Mouse (Mus musculus) neural tube, embryonic 15.5 days (tissue): ENCODE results near the gene Zfpl1. TPM values are rescaled to one million over a fixed set of nuclear protein-coding genes. Genes with fewer than 3 reads are reported as not detected.

Experiments used
- ATAC-seq: fragments of 200-750 bp; cut with Nextera tagmentation; 2 replicates; pipeline ENCODE4 v1.8.0; 2017; ENCODE audit warnings: mild to moderate bottlenecking, moderate TSS enrichment, moderate library complexity; ENCODE audit not compliant: low FRiP score
- H3K27ac ChIP-seq: fragments of 300-500 bp; sonication (generic); replicated peaks from 2 replicates; pipeline ENCODE4 v1.5.1; 2015; ENCODE audit warnings: mild to moderate bottlenecking, inconsistent platforms
- H3K27me3 ChIP-seq: fragments of 300-500 bp; sonication (generic); replicated peaks from 2 replicates; pipeline ENCODE4 v1.6.1; 2015; ENCODE audit warnings: inconsistent platforms
- H3K36me3 ChIP-seq: fragments of 300-500 bp; sonication (generic); 2 replicates; pipeline ENCODE4 v1.6.1; 2015; ENCODE audit warnings: inconsistent platforms
- H3K4me1 ChIP-seq: fragments of 300-500 bp; sonication (generic); 2 replicates; pipeline ENCODE4 v1.6.1; 2015; ENCODE audit warnings: inconsistent platforms
- H3K4me2 ChIP-seq: fragments of 300-500 bp; sonication (generic); 2 replicates; pipeline ENCODE4 v1.6.1; 2015; ENCODE audit warnings: inconsistent platforms, mild to moderate bottlenecking, moderate library complexity
- H3K4me3 ChIP-seq: fragments of 300-500 bp; sonication (generic); replicated peaks from 2 replicates; pipeline ENCODE4 v1.5.1; 2015; ENCODE audit warnings: mild to moderate bottlenecking, inconsistent platforms
- H3K9ac ChIP-seq: fragments of 300-500 bp; sonication (generic); replicated peaks from 2 replicates; pipeline ENCODE4 v1.6.1; 2015; ENCODE audit warnings: mild to moderate bottlenecking, inconsistent platforms
- H3K9me3 ChIP-seq: fragments of 300-500 bp; sonication (generic); replicated peaks from 2 replicates; pipeline ENCODE4 v1.6.1; 2016; ENCODE audit warnings: inconsistent platforms
- WGBS: fragments of 180-500 bp; shearing (Covaris S2); methylation state at CpG from one replicate; pipeline ENCODE4 v1.1.7; 2015; ENCODE audit warnings: mixed read lengths; 5-methylcytosine and 5-hydroxymethylcytosine counted together
- polyA plus RNA-seq: library from polyadenylated mRNA; unstranded; fragments of >200 nt; fragmentation: Nextera tagmentation; extraction: Ambion mirVana; gene quantifications from 2 replicates; pipeline ENCODE4 v1.2.1, GENCODE M21; 2015

Gene Zfpl1
- polyA plus RNA-seq, 1 experiment from 2014 or later: 78.4 TPM

GRCm38 (mm10) chr19:6088841-6089240, 4.1 kb upstream of the Zfpl1 start:
- Histone ChIP-seq H3K9me3 (no peaks in the 10 kb centered on the region), H3K9ac (no peak overlapping the region), H3K4me1 (peaks cover 15% of the 10 kb centered on the region), H3K27me3 (no peaks in the 10 kb centered on the region), H3K4me2 (no peak overlapping the region), H3K36me3 (0 out of 2 replicates have a peak, but pooled peaks cover 3% of the 10 kb centered on the region), H3K4me3 (no peak overlapping the region), H3K27ac (no peak overlapping the region)
- WGBS: 94% methylated on average over 13 of the region's 13 CpGs
- ATAC-seq: no peak

DNA sequence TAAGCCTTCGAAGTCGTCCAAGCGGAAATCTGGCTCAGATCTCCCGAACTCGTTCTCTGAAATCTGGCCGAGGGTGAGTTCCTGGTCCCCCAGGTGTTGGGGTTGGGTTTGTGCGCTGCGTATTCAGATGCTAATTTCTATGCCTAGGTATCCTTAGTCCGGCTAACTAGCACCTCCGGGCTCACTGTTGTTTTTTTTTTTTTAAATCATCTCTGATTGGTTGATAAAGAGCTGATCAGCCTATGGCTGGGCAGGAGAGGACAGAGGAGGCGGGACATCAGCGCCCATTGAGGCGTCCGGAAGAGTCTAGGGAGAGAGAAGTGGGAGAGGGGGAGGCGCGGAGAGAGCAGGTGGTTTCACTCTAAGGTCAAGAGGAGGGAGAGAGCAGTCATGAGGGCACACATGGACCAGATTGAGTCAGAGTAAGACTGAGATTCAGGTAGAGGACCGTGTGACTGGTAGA, 692 bp upstream of the Zfpl1 start:
- Histone ChIP-seq H3K27ac (no peak overlapping the region), H3K4me2 (peak overlapping the region; percentile 94), H3K9me3 (no peaks in the 10 kb centered on the region), H3K9ac (no peak overlapping the region), H3K27me3 (no peaks in the 10 kb centered on the region), H3K4me3 (peak overlapping the region; percentile 67), H3K36me3 (peaks cover 26% of the 10 kb centered on the region), H3K4me1 (peaks cover 30% of the 10 kb centered on the region)
- under 1% methylated on average over 17 of the region's 17 CpGs for WGBS
- ATAC-seq: peak; percentile 36; the same call in 1 of the 2 replicates

DNA sequence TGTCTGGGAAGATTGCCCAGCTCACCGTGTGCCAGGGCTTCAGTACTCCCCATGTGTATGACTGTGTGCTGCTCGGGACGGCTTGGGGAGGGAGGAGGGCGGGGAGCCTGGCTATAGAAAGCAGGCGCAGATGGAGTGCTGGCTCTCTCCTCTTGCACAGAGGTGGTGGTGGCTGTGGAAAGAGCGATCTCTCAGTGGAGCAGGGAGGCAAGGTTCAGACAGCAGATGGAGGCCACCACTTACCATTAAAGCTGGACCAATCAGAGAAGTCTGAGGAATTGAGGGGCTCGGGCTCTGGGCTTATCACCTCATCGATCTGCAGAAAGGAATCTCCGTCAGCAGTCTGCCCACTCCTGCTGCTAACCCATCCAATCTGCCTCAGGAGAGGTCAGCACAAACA, 2.6 kb downstream of the Zfpl1 start, which contains the start of gene Gm28374:
TSS of gene Gm28374 (minus strand) at position 101 of the 400 bp plus-strand sequence.
- no peak within 1 kb of the TSS for H3K4me3 ChIP-seq
- H3K27ac ChIP-seq: no peak within 1 kb of the TSS
- H3K4me2 ChIP-seq: no peak within 1 kb of the TSS
- WGBS: 92% methylated on average over 9 of the region's 9 CpGs
- peaks cover 35% of the 10 kb centered on the region for H3K36me3 ChIP-seq
- H3K4me1 ChIP-seq: peaks cover 37% of the 10 kb centered on the region
- no peaks in the 10 kb centered on the region for H3K27me3 ChIP-seq
- H3K9me3 ChIP-seq: no peaks in the 10 kb centered on the region
- ATAC-seq: no peak
- no peak within 1 kb of the TSS for H3K9ac ChIP-seq

- 94% methylated on average over 12 of the region's 12 CpGs for WGBS
- ATAC-seq: no peak
- Histone ChIP-seq H3K27ac (no peak within 1 kb of the TSS), H3K9me3 (no peaks in the 10 kb centered on the region), H3K4me3 (no peak within 1 kb of the TSS), H3K27me3 (no peaks in the 10 kb centered on the region), H3K4me2 (no peak within 1 kb of the TSS), H3K36me3 (peaks cover 35% of the 10 kb centered on the region), H3K9ac (no peak within 1 kb of the TSS), H3K4me1 (peaks cover 45% of the 10 kb centered on the region)
Measured at GRCm38 (mm10) chr19:6079983-6080480, 4.7 kb downstream of the Zfpl1 start, which contains the start of gene Tmem262. Gene Tmem262 (plus strand): TSS chr19:6080033.

GRCm38 (mm10) chr19:6076564-6077393, 8.0 kb downstream of the Zfpl1 start, which contains the start of gene Vps51:
Gene Vps51 (minus strand): TSS chr19:6077231.
- 2% methylated on average over 33 of the region's 33 CpGs for WGBS
- Histone ChIP-seq H3K4me1 (peaks cover 27% of the 10 kb centered on the region), H3K9me3 (no peaks in the 10 kb centered on the region), H3K9ac (peak within 1 kb of the TSS; percentile 63), H3K36me3 (peaks cover 24% of the 10 kb centered on the region), H3K27me3 (no peaks in the 10 kb centered on the region), H3K4me2 (peak within 1 kb of the TSS; percentile 91), H3K27ac (peak within 1 kb of the TSS; percentile 92), H3K4me3 (peak within 1 kb of the TSS; percentile 63)
- ATAC-seq: peak; percentile 87

- Histone ChIP-seq H3K4me2 (no peak overlapping the region), H3K27ac (no peak overlapping the region), H3K9ac (no peak overlapping the region), H3K9me3 (no peaks in the 10 kb centered on the region), H3K4me1 (peaks cover 27% of the 10 kb centered on the region), H3K36me3 (peaks cover 29% of the 10 kb centered on the region), H3K27me3 (no peaks in the 10 kb centered on the region), H3K4me3 (no peak overlapping the region)
- 90% methylated on average over 5 of the region's 5 CpGs for WGBS
- no peak for ATAC-seq
Measured at GRCm38 (mm10) chr19:6073889-6074288, 10.9 kb downstream of the Zfpl1 start.

GRCm38 (mm10) chr19:6071261-6071660, 13.5 kb downstream of the Zfpl1 start:
- Histone ChIP-seq H3K4me3 (no peak overlapping the region), H3K9ac (no peak overlapping the region), H3K27ac (no peak overlapping the region), H3K27me3 (no peaks in the 10 kb centered on the region), H3K4me2 (no peak overlapping the region), H3K9me3 (no peaks in the 10 kb centered on the region), H3K4me1 (peaks cover 37% of the 10 kb centered on the region), H3K36me3 (peaks cover 30% of the 10 kb centered on the region)
- no peak for ATAC-seq
- WGBS: 95% methylated on average over 19 of the region's 19 CpGs

GRCm38 (mm10) chr19:6070571-6071250, 14.0 kb downstream of the Zfpl1 start:
- Histone ChIP-seq H3K4me2 (no peak overlapping the region), H3K4me3 (no peak overlapping the region), H3K9ac (no peak overlapping the region), H3K4me1 (peaks cover 37% of the 10 kb centered on the region), H3K27me3 (no peaks in the 10 kb centered on the region), H3K9me3 (no peaks in the 10 kb centered on the region), H3K27ac (no peak overlapping the region), H3K36me3 (peaks cover 30% of the 10 kb centered on the region)
- ATAC-seq: no peak
- WGBS: 94% methylated on average over 31 of the region's 31 CpGs

GRCm38 (mm10) chr19:6069851-6070250, 14.9 kb downstream of the Zfpl1 start:
- peaks cover 30% of the 10 kb centered on the region for H3K36me3 ChIP-seq
- H3K27ac ChIP-seq: no peak overlapping the region
- no peak overlapping the region for H3K4me3 ChIP-seq
- no peak for ATAC-seq
- H3K4me2 ChIP-seq: no peak overlapping the region
- no peaks in the 10 kb centered on the region for H3K9me3 ChIP-seq
- no peaks in the 10 kb centered on the region for H3K27me3 ChIP-seq
- H3K4me1 ChIP-seq: peaks cover 32% of the 10 kb centered on the region
- no peak overlapping the region for H3K9ac ChIP-seq
- WGBS: 96% methylated on average over 10 of the region's 10 CpGs

DNA sequence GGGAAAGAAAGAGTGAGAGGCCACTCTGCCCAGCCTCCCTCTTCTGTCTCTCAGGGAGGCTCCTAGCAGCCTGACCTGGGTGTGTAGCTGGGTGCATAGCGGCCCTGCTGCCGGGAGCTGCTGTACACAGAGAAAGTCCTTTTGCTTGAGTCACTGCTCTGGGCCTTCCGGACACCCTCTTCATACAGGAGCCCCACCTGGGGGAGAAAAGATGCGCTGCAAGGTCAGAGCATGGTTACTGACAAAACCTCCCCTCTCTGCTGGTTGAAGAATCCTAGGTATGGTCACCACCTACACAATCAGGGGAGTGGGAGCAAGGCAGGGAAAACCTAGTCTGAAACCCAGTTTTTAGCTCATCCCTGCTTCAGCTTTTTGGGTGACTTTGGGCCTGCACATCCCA, 15.8 kb downstream of the Zfpl1 start:
- Histone ChIP-seq H3K4me3 (no peak overlapping the region), H3K27ac (no peak overlapping the region), H3K9me3 (no peaks in the 10 kb centered on the region), H3K27me3 (no peaks in the 10 kb centered on the region), H3K4me1 (peaks cover 33% of the 10 kb centered on the region), H3K36me3 (peaks cover 30% of the 10 kb centered on the region), H3K9ac (no peak overlapping the region), H3K4me2 (no peak overlapping the region)
- ATAC-seq: no peak
- 82% methylated on average over 4 of the region's 4 CpGs for WGBS

- peak within 1 kb of the TSS; percentile 93 for H3K27ac ChIP-seq
- H3K4me1 ChIP-seq: peaks cover 44% of the 10 kb centered on the region
- 6% methylated on average over 33 of the region's 33 CpGs for WGBS
- H3K27me3 ChIP-seq: no peaks in the 10 kb centered on the region
- ATAC-seq: peak; percentile 90
- H3K4me2 ChIP-seq: peak within 1 kb of the TSS; percentile 97
- H3K9me3 ChIP-seq: no peaks in the 10 kb centered on the region
- peak within 1 kb of the TSS; percentile 91 for H3K9ac ChIP-seq
- peak within 1 kb of the TSS; percentile 62 for H3K4me3 ChIP-seq
- peaks cover 26% of the 10 kb centered on the region for H3K36me3 ChIP-seq
Measured at GRCm38 (mm10) chr19:6067724-6068415, 16.9 kb downstream of the Zfpl1 start, which contains the start of gene Tm7sf2. Gene Tm7sf2 (minus strand): TSS chr19:6068373.
